Mouse (Mus musculus): ENCODE results near the gene Rapgefl1. TPM values are rescaled to one million over a fixed set of nuclear protein-coding genes. Genes with fewer than 3 reads are reported as not detected.

Gene Rapgefl1
- polyA plus RNA-seq, 1 experiment from 2014 or later: 4.1 TPM

- H3K36me3 ChIP-seq: peaks cover 85% of the 10 kb centered on the region
- no peak overlapping the region for H3K4me2 ChIP-seq (replicated peaks)
- H3K4me1 ChIP-seq: no peaks in the 10 kb centered on the region
- ATAC-seq (ENCODE audit: low FRiP score): no peak
- H3K9me3 ChIP-seq (replicated peaks): no peaks in the 10 kb centered on the region
- H3K9ac ChIP-seq: no peak overlapping the region
- H3K27ac ChIP-seq: no peak overlapping the region
- no peaks in the 10 kb centered on the region for H3K27me3 ChIP-seq
- WGBS: 85% methylated on average over 2 of the region's 2 CpGs
- no peak overlapping the region for H3K4me3 ChIP-seq
These were observed 8.7 kb upstream of the Rapgefl1 start for GRCm38 (mm10) chr11:98827877-98828276.

- no peak overlapping the region for H3K4me2 ChIP-seq (replicated peaks)
- H3K9ac ChIP-seq: no peak overlapping the region
- peaks cover 84% of the 10 kb centered on the region for H3K36me3 ChIP-seq
- 77% methylated on average over 12 of the region's 12 CpGs for WGBS
- no peak for ATAC-seq (ENCODE audit: low FRiP score)
- H3K4me1 ChIP-seq: no peaks in the 10 kb centered on the region
- H3K9me3 ChIP-seq (replicated peaks): no peaks in the 10 kb centered on the region
- no peak overlapping the region for H3K4me3 ChIP-seq
- H3K27me3 ChIP-seq: no peaks in the 10 kb centered on the region
- no peak overlapping the region for H3K27ac ChIP-seq
These were observed 7.4 kb upstream of the Rapgefl1 start for GRCm38 (mm10) chr11:98829091-98829775.

DNA sequence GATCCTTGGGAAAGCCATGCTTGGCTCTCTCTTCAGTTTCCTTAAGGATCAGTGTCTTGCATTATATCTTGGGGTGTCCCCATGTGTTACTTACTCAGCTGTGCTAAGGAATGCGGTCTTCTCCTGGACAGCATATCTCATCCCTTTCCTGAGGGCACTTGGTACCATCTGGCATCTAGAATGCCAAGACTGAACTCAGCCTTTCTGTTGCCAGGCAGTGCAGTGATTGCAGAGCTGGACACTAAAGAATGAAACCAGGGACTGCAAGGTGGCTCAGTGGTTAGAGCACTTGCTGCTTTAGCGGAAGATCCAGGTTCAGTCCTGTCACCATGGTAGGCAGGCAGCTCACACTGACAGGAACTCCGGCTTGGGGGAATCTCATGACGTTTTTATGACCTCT is 6.7 kb upstream of the Rapgefl1 start:
- Histone ChIP-seq H3K4me2 (replicated peaks) (no peak overlapping the region), H3K27me3 (no peaks in the 10 kb centered on the region), H3K4me1 (peaks cover 6% of the 10 kb centered on the region; the same call in 1 of the 2 replicates), H3K27ac (no peak overlapping the region), H3K4me3 (no peak overlapping the region), H3K9ac (no peak overlapping the region), H3K9me3 (replicated peaks) (no peaks in the 10 kb centered on the region), H3K36me3 (peaks cover 84% of the 10 kb centered on the region)
- no peak for ATAC-seq (ENCODE audit: low FRiP score)
- WGBS: 80% methylated on average over 4 of the region's 4 CpGs

DNA sequence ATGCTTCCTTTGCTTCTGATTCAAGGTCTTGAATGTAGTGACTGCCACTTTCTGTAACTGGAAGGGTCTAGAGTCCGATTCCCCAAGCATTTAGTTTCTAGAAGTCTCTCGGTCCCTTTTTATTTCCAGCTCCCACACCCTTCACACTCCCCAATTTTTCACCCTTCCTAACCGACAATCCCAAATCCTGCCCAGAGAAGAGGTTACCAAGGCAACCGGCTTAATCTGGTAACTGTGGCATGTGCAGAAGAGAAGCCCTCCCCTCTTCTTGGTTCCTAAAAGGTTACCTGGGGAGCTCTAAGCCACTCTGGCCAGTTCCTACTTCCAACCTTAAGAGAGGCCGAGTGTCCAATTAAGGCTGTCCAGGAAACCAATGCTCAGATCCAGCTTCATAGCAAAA is 1.3 kb upstream of the Rapgefl1 start:
- Histone ChIP-seq H3K27me3 (peaks cover 24% of the 10 kb centered on the region), H3K27ac (no peak overlapping the region), H3K4me2 (replicated peaks) (no peak overlapping the region), H3K4me3 (no peak overlapping the region), H3K9me3 (replicated peaks) (no peaks in the 10 kb centered on the region), H3K36me3 (peaks cover 39% of the 10 kb centered on the region), H3K9ac (no peak overlapping the region), H3K4me1 (peaks cover 30% of the 10 kb centered on the region)
- no peak for ATAC-seq (ENCODE audit: low FRiP score)
- 44% methylated on average over 5 of the region's 5 CpGs for WGBS

DNA sequence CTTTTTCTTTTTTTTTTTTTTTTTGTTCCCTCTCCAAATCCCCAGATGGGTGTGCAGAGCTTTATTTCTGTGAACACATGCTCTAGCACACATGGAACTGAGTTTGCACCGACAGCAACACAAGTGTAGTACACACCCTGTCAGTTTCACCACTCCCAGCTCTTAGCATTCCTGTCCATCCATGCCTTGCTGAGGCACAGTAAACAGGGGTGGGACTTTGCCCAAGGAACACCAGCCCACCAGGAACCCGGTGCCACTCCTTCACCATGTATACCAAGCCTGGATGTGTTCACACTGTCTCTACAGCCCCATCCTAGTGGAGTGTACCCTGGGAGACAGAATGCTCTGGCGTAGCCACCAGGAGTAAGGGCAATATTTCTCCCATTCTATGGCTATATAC is 860 bp upstream of the Rapgefl1 start:
- 63% methylated on average over 3 of the region's 3 CpGs for WGBS
- no peak overlapping the region for H3K4me3 ChIP-seq
- H3K36me3 ChIP-seq: peaks cover 35% of the 10 kb centered on the region
- no peak overlapping the region for H3K9ac ChIP-seq
- no peak overlapping the region for H3K4me2 ChIP-seq (replicated peaks)
- peaks cover 30% of the 10 kb centered on the region for H3K4me1 ChIP-seq
- H3K9me3 ChIP-seq (replicated peaks): no peaks in the 10 kb centered on the region
- no peak overlapping the region for H3K27ac ChIP-seq
- peaks cover 24% of the 10 kb centered on the region for H3K27me3 ChIP-seq
- no peak for ATAC-seq (ENCODE audit: low FRiP score)

DNA sequence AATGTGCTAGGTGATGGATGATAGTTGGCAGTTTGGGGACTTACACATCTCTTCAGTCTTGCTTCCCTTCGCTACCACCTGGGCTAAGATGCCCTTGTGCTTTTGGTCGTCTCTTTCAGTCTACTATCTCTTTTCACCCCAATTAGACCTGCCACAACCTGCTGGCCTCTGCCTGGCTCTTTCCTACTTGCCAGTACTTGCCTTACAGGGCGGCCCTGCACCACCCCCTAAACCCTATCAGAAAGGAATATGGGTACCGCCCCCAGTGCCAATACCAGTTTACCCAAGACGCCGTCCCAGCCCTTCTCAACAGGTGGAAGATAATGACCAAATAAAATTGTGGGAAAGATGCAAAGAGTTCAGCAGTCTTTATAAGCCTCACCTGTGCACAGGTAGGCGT is 457 bp upstream of the Rapgefl1 start:
- H3K27ac ChIP-seq: no peak overlapping the region
- no peak overlapping the region for H3K9ac ChIP-seq
- 0 out of 2 replicates have a peak, but pooled peaks have one; percentile 31 for ATAC-seq (ENCODE audit: low FRiP score)
- H3K36me3 ChIP-seq: peaks cover 34% of the 10 kb centered on the region
- H3K4me2 ChIP-seq (replicated peaks): peak overlapping the region; percentile 99
- no peaks in the 10 kb centered on the region for H3K9me3 ChIP-seq (replicated peaks)
- peak overlapping the region; percentile 71 for H3K4me3 ChIP-seq
- H3K27me3 ChIP-seq: peaks cover 24% of the 10 kb centered on the region
- 34% methylated on average over 7 of the region's 7 CpGs for WGBS
- H3K4me1 ChIP-seq: peaks cover 30% of the 10 kb centered on the region

- Histone ChIP-seq H3K9me3 (replicated peaks) (no peaks in the 10 kb centered on the region), H3K36me3 (peaks cover 22% of the 10 kb centered on the region), H3K27me3 (peaks cover 24% of the 10 kb centered on the region), H3K9ac (peak overlapping the region; percentile 80), H3K4me1 (peaks cover 30% of the 10 kb centered on the region), H3K27ac (peak overlapping the region; percentile 77; the same call in 1 of the 2 replicates), H3K4me3 (peak overlapping the region; percentile 71), H3K4me2 (replicated peaks) (peak overlapping the region; percentile 99)
- peak; percentile 57 for ATAC-seq (ENCODE audit: low FRiP score)
- WGBS: 2% methylated on average over 27 of the region's 29 CpGs
These were observed 683 bp downstream of the Rapgefl1 start for GRCm38 (mm10) chr11:98837231-98837704.

- Histone ChIP-seq H3K27me3 (peaks cover 24% of the 10 kb centered on the region), H3K9me3 (replicated peaks) (no peaks in the 10 kb centered on the region), H3K36me3 (peaks cover 16% of the 10 kb centered on the region), H3K4me1 (peaks cover 30% of the 10 kb centered on the region), H3K4me2 (replicated peaks) (peak overlapping the region; percentile 99), H3K27ac (no peak overlapping the region), H3K9ac (no peak overlapping the region), H3K4me3 (peak overlapping the region; percentile 71)
- 52% methylated on average over 11 of the region's 11 CpGs for WGBS
- ATAC-seq (ENCODE audit: low FRiP score): no peak
These were observed 1.3 kb downstream of the Rapgefl1 start for GRCm38 (mm10) chr11:98837917-98838316.

GRCm38 (mm10) chr11:98838512-98838911 is 1.9 kb downstream of the Rapgefl1 start:
- H3K27me3 ChIP-seq: peaks cover 24% of the 10 kb centered on the region
- H3K27ac ChIP-seq: no peak overlapping the region
- 67% methylated on average over 9 of the region's 9 CpGs for WGBS
- H3K9me3 ChIP-seq (replicated peaks): no peaks in the 10 kb centered on the region
- peaks cover 10% of the 10 kb centered on the region for H3K36me3 ChIP-seq
- peaks cover 30% of the 10 kb centered on the region for H3K4me1 ChIP-seq
- H3K4me3 ChIP-seq: no peak overlapping the region
- ATAC-seq (ENCODE audit: low FRiP score): no peak
- H3K4me2 ChIP-seq (replicated peaks): no peak overlapping the region; the same call in 1 of the 2 replicates
- H3K9ac ChIP-seq: no peak overlapping the region

- WGBS: 56% methylated on average over 6 of the region's 6 CpGs
- Histone ChIP-seq H3K4me3 (no peak overlapping the region), H3K9me3 (replicated peaks) (no peaks in the 10 kb centered on the region), H3K27me3 (peaks cover 24% of the 10 kb centered on the region), H3K4me1 (peaks cover 30% of the 10 kb centered on the region), H3K36me3 (0 out of 2 replicates have a peak, but pooled peaks cover 3% of the 10 kb centered on the region), H3K4me2 (replicated peaks) (no peak overlapping the region), H3K9ac (no peak overlapping the region), H3K27ac (no peak overlapping the region)
- no peak for ATAC-seq (ENCODE audit: low FRiP score)
These were observed 2.8 kb downstream of the Rapgefl1 start for GRCm38 (mm10) chr11:98839402-98839801.

DNA sequence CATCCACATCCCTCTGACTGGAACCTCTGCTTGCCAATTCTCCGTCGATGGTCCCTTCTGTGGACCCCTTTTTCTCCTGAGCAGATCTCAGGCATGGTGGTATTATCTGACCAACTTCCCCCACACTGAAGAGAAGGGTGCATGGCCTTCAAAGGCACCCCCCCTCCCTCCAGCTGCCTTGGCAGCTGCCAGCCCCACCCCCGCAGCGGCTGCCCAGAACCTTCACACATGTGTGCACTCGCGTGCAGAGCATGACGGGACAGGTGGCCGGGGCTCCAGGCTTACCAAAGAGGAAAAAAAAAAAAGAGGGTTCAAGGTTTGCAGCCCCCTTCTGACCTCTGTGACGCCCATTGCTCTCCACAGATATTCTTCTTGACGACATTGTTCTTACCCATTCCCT is 3.3 kb downstream of the Rapgefl1 start:
- H3K27me3 ChIP-seq: peaks cover 24% of the 10 kb centered on the region
- H3K27ac ChIP-seq: no peak overlapping the region
- peaks cover 25% of the 10 kb centered on the region for H3K4me1 ChIP-seq
- WGBS: 64% methylated on average over 10 of the region's 10 CpGs
- ATAC-seq (ENCODE audit: low FRiP score): no peak
- H3K9ac ChIP-seq: no peak overlapping the region
- no peak overlapping the region for H3K4me3 ChIP-seq
- no peaks in the 10 kb centered on the region for H3K36me3 ChIP-seq
- H3K9me3 ChIP-seq (replicated peaks): no peaks in the 10 kb centered on the region
- no peak overlapping the region for H3K4me2 ChIP-seq (replicated peaks)

DNA sequence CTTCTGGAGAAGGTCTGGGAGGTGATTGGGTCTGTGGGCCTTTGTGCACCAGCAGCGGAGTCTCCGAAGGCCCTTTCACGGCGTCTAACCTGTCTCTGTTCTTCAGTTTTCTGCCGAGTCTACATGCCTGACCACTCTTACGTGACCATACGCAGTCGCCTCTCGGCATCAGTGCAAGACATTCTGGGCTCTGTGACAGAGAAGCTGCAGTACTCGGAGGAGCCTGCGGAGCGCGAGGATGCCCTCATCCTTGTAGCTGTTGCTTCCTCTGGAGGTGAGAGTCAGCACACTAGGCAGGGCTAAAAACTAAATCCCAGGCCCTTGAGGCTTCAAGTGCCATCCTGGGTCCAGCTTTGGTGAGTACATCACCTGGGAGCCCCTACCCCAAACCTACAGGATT is 9.4 kb downstream of the Rapgefl1 start:
- H3K27me3 ChIP-seq: peaks cover 3% of the 10 kb centered on the region; the same call in 1 of the 2 replicates

More for the DNA sequence above, 9.4 kb downstream of the Rapgefl1 start:
- H3K4me2 ChIP-seq (replicated peaks): no peak overlapping the region
- peaks cover 21% of the 10 kb centered on the region for H3K4me1 ChIP-seq
- 54% methylated on average over 13 of the region's 13 CpGs for whole genome bisulfite sequencing
- no peaks in the 10 kb centered on the region for H3K36me3 ChIP-seq
- no peak overlapping the region for H3K9ac ChIP-seq
- H3K9me3 ChIP-seq (replicated peaks): no peaks in the 10 kb centered on the region
- ATAC-seq (ENCODE audit: low FRiP score): no peak
- no peak overlapping the region for H3K27ac ChIP-seq
- no peak overlapping the region for H3K4me3 ChIP-seq

All from hindbrain, embryonic 12.5 days (tissue).